Mouse (Mus musculus) liver, adult 2 months (tissue): Measurements from ENCODE around the gene Foxk2. TPM values are rescaled to one million over a fixed set of nuclear protein-coding genes. Genes with fewer than 3 reads are reported as not detected.

Source experiments
- DNase-seq: peaks from one replicate; pipeline ENCODE4 v3.0.0-alpha.2; 2011; ENCODE audit warnings: low read depth, low spot score; ENCODE audit errors: extremely low read depth
- H3K27ac ChIP-seq: fragments of 200-500 bp; replicated peaks from 2 replicates; pipeline ENCODE4 v1.5.1; 2012; ENCODE audit warnings: low read depth, mild to moderate bottlenecking, control low read depth, inconsistent platforms, low read length; ENCODE audit not compliant: insufficient read depth
- H3K27me3 ChIP-seq: fragments of 200-500 bp; 2 replicates; pipeline ENCODE4 v1.6.1; 2012; ENCODE audit warnings: mild to moderate bottlenecking, moderate library complexity, low read length, inconsistent platforms; ENCODE audit not compliant: control insufficient read depth, insufficient read depth
- H3K36me3 ChIP-seq: fragments of 200-500 bp; 2 replicates; pipeline ENCODE4 v1.6.1; 2012; ENCODE audit warnings: low read length, inconsistent platforms; ENCODE audit not compliant: control insufficient read depth, insufficient read depth
- H3K4me1 ChIP-seq: fragments of 200-500 bp; 2 replicates; pipeline ENCODE4 v1.6.1; 2011; ENCODE audit warnings: low read length; ENCODE audit not compliant: control insufficient read depth, insufficient read depth
- H3K4me3 ChIP-seq: fragments of 200-500 bp; 2 replicates; pipeline ENCODE4 v1.5.1; 2011; ENCODE audit warnings: low read depth, mild to moderate bottlenecking, control low read depth, low read length, moderate library complexity; ENCODE audit not compliant: insufficient read depth
- H3K79me2 ChIP-seq: fragments of 200-500 bp; 2 replicates; pipeline ENCODE4 v1.6.1; 2012; ENCODE audit warnings: inconsistent platforms, mild to moderate bottlenecking, low read length, moderate library complexity; ENCODE audit not compliant: control insufficient read depth, insufficient read depth
- H3K9ac ChIP-seq: fragments of 200-500 bp; 2 replicates; pipeline ENCODE4 v1.6.1; 2012; ENCODE audit warnings: low read depth, mild to moderate bottlenecking, control low read depth, inconsistent platforms, low read length
- CTCF ChIP-seq: fragments of 200-500 bp; IDR thresholded peaks from 2 replicates; pipeline ENCODE4 v1.5.1; 2011; ENCODE audit warnings: low read depth, low read length, control low read depth
- POLR2A ChIP-seq: fragments of 200-500 bp; IDR thresholded peaks from 2 replicates; pipeline ENCODE4 v1.6.1; 2011; ENCODE audit warnings: low read length, control low read depth; ENCODE audit not compliant: insufficient read depth; ENCODE audit errors: extremely low read depth
- whole genome bisulfite sequencing: fragments of 180-500 bp; shearing (Covaris S2); methylation state at CpG from one replicate; pipeline ENCODE4 v1.1.7; 2018; 5-methylcytosine and 5-hydroxymethylcytosine counted together
- polyA plus RNA-seq: library from polyadenylated mRNA; depleted of rRNA; stranded (reverse); fragments of >200 nt; gene quantifications from 2 replicates; pipeline ENCODE4 v1.2.3, GENCODE M21; 2012
- total RNA-seq: library from RNA; depleted of rRNA; stranded (reverse); fragments of >200 nt; gene quantifications from 2 replicates; pipeline ENCODE4 v1.2.3, GENCODE M21; 2014

Foxk2 gene
- total and polyA plus RNA-seq, 2 experiments: 4.3 to 17.5 TPM

DNA sequence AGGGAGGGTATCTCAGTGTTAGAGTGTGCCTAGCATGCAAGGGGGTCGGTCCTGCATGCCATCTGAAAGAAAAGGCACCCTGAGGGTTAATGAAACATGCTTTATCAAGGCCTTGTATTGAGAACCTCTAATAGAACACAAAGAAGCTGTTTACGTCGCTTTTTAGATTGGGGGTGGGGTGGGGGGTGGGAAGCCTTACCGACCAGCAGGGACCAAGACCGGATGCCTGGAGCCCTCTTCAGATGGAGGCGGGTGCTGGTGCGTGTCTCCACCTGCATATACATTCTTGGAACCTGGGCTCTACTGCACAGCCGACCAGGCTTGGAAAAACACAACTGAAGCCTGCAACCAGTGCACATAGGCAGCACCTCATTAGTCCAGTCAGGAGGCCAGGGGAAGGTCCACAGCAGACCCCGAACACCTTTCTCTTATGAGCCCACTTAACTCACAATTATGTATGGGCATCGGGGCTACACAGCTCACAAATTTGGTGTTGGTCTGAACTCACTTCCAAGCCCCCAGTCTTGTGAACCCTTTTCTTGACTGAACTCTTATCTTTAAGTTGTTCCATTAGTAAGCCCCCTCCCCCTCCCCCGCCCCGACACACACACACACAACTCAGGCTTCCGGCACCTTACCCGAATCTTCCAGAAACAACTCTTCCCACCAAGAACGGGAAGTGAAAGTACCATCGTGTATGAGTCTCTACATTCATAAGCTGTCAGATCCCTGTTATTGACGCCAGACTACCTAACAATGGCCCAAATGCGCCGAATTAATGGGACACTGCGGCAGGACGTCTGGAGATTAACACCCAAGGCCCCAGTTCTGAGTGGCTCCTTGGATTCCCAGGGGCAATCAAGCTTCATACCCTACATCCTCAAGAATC is 31.4 kb upstream of the Foxk2 start:
- H3K4me1 ChIP-seq: peaks cover 5% of the 10 kb centered on the region; the same call in 1 of the 2 replicates
- no peak for TF ChIP-seq CTCF
- TF ChIP-seq POLR2A: no peak
- H3K9ac ChIP-seq: peak overlapping the region; percentile 79
- H3K36me3 ChIP-seq: peaks cover 5% of the 10 kb centered on the region; the same call in 1 of the 2 replicates
- no peaks in the 10 kb centered on the region; the same call in 1 of the 2 replicates for H3K79me2 ChIP-seq
- H3K4me3 ChIP-seq: peak overlapping the region; percentile 77
- peak overlapping the region; percentile 70 for H3K27ac ChIP-seq
- 21% methylated on average over 21 of the region's 21 CpGs for WGBS
- H3K27me3 ChIP-seq: no peaks in the 10 kb centered on the region
- no peak for DNase-seq

DNA sequence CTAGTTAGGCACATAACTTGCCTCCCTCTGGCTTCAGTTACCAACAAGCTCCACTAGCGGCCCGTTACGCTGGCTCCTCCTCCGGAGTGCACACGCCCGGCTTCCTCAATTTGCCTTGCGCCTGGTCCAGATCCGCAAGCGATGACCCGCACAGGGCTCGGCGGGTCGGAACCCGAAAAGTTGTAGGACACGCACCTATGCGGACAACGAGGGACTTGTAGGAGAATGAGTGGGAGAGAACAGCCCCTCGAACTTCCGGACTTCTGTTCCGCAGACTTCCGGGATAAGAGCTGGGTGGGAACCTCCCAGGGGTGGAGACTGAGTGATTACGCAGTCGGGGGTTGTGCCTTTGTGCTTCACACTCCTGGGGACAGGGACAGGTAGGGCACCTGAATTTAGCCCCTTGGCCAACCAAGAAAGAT is 30.8 kb upstream of the Foxk2 start, which contains the start of gene Cybc1:
Gene Cybc1 (minus strand): TSS at position 305 of the 422 bp plus-strand sequence.
- H3K9ac ChIP-seq: peak within 1 kb of the TSS; percentile 79
- under 1% methylated on average over 23 of the region's 23 CpGs for WGBS
- H3K27me3 ChIP-seq: no peaks in the 10 kb centered on the region
- peaks cover 5% of the 10 kb centered on the region; the same call in 1 of the 2 replicates for H3K4me1 ChIP-seq
- peak; percentile 79 for DNase-seq
- H3K27ac ChIP-seq: peak within 1 kb of the TSS; percentile 70
- TF ChIP-seq CTCF (peak; percentile 35), POLR2A (0 out of 2 replicates have a peak, but pooled peaks have one; percentile 16)
- H3K79me2 ChIP-seq: no peaks in the 10 kb centered on the region; the same call in 1 of the 2 replicates
- H3K4me3 ChIP-seq: peak within 1 kb of the TSS; percentile 77
- peaks cover 3% of the 10 kb centered on the region; the same call in 1 of the 2 replicates for H3K36me3 ChIP-seq

DNA sequence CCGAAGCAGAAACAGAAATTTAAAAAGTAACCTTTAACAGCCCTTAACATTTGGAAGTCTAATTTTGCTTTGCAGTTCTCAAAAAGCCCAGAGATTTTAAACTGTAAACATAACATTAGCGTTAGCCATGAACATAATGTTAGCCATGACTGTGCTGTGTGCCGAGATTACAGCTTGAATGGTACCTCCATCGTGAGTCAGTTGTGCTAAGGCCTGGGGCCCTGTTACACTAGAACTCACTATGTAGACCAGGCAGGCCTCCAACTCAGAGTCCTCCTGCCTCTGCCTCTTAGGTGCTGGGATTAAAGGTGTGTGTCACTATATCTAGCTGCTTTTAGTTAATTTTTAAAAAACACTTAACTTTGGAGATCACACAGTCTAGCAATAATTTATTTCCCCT is 28.6 kb upstream of the Foxk2 start:
- DNase-seq: no peak
- peaks cover 5% of the 10 kb centered on the region; the same call in 1 of the 2 replicates for H3K4me1 ChIP-seq
- H3K4me3 ChIP-seq: no peak overlapping the region
- H3K27me3 ChIP-seq: no peaks in the 10 kb centered on the region
- H3K36me3 ChIP-seq: no peaks in the 10 kb centered on the region
- H3K9ac ChIP-seq: no peak overlapping the region
- H3K79me2 ChIP-seq: no peaks in the 10 kb centered on the region; the same call in 1 of the 2 replicates
- WGBS: 78% methylated on average over 4 of the region's 4 CpGs
- TF ChIP-seq CTCF: no peak
- no peak for TF ChIP-seq POLR2A
- no peak overlapping the region for H3K27ac ChIP-seq

DNA sequence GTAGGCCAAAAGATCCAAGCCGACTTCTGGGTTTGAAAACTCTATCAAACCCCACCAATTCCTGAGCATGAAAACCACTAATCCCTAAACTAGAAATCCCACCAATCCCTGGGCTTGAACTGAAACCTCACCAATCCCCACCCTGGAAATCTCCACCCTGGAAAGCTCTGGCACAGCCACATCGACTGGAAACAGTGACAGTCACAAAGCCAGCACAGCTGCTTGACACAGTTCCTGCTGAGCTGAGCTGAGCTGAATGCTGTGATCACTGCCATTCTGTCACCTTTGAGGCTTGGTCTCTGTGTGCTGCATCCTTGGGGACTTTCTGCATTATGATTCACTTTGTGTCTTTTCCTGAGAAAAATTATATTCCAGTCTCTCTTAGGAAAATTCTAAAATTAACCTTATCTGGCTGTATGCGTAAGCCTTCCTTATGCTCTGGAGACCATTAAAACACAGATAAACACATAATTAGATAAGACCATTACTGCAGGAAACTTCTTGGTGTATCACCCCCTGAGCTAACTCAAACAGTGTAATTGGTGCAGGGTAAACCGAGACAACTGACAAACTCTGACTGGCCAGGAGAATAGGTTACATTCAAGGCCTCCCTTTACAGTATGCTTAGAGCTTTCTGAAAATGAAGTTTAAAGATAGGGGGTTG is 28.0 kb upstream of the Foxk2 start:
- DNase-seq: no peak
- Histone ChIP-seq H3K27ac (no peak overlapping the region), H3K79me2 (no peaks in the 10 kb centered on the region; the same call in 1 of the 2 replicates), H3K4me3 (no peak overlapping the region), H3K27me3 (no peaks in the 10 kb centered on the region), H3K4me1 (peaks cover 5% of the 10 kb centered on the region; the same call in 1 of the 2 replicates), H3K36me3 (no peaks in the 10 kb centered on the region), H3K9ac (no peak overlapping the region)
- 65% methylated on average over 4 of the region's 4 CpGs for WGBS
- TF ChIP-seq CTCF (no peak), POLR2A (no peak)

DNA sequence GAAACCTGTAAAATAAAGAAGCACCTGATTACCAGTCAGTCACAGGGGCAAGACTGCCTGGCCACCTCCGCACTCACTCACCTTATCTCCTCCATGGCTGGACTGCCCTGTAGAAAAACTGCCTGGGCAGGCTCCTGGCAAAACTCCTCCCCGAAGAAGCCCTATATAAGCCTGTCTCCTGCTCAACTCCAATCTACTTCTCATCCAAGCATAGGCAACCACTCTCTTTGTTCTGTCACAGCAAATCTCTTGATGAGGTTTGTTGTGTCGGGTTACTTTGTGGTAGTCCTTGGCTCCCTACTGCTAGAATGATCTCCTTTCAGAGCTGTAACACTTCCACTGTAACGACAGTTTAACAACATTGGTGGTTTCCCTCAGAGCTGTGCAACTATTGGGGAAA is 27.1 kb upstream of the Foxk2 start:
- no peak overlapping the region for H3K4me3 ChIP-seq
- H3K9ac ChIP-seq: no peak overlapping the region
- H3K79me2 ChIP-seq: no peaks in the 10 kb centered on the region; the same call in 1 of the 2 replicates
- H3K27me3 ChIP-seq: no peaks in the 10 kb centered on the region
- no peak overlapping the region for H3K27ac ChIP-seq
- no peak for TF ChIP-seq CTCF
- TF ChIP-seq POLR2A: no peak
- H3K36me3 ChIP-seq: no peaks in the 10 kb centered on the region
- DNase-seq: no peak
- 79% methylated on average over 4 of the region's 4 CpGs for WGBS
- peaks cover 5% of the 10 kb centered on the region; the same call in 1 of the 2 replicates for H3K4me1 ChIP-seq
